Mouse (Mus musculus) forelimb bud, embryonic 11.5 days (tissue): ENCODE data around the gene Ptpro.
A peak's percentile ranks its signal among the peaks of the same experiment; 100 is the strongest.
"Not testable (repeated sequence)": the region's sequence is repeated elsewhere in the genome, so short reads cannot be mapped to it uniquely, and the experiment has no call there.

ENCODE experiments used
- DNase-seq: peaks from one replicate; pipeline ENCODE4 v3.0.0-alpha.2; 2012; ENCODE audit warnings: low read depth, low spot score

Gene Ptpro

GRCm38 (mm10) chr6:137386935-137387334, 134.8 kb downstream of the Ptpro start:
- no peak for DNase-seq

GRCm38 (mm10) chr6:137395075-137395474, 143.0 kb downstream of the Ptpro start:
- DNase-seq = no peak

- no peak for DNase-seq
Observed at GRCm38 (mm10) chr6:137396106-137396793, 144.1 kb downstream of the Ptpro start.

- DNase-seq = no peak
Observed at GRCm38 (mm10) chr6:137397358-137397757, 145.2 kb downstream of the Ptpro start.

GRCm38 (mm10) chr6:137404196-137404595, 152.1 kb downstream of the Ptpro start:
- no peak for DNase-seq

- no peak for DNase-seq
Observed at GRCm38 (mm10) chr6:137405690-137406089, 153.6 kb downstream of the Ptpro start.

GRCm38 (mm10) chr6:137410510-137410909, 158.4 kb downstream of the Ptpro start:
- no peak for DNase-seq

- DNase-seq = no peak
Observed at GRCm38 (mm10) chr6:137411901-137412378, 159.8 kb downstream of the Ptpro start.

- no peak for DNase-seq
Observed at GRCm38 (mm10) chr6:137413045-137413444, 160.9 kb downstream of the Ptpro start.

- peak; percentile 38 for DNase-seq
Observed at GRCm38 (mm10) chr6:137414531-137415405, 162.6 kb downstream of the Ptpro start.

GRCm38 (mm10) chr6:137422777-137423176, 170.7 kb downstream of the Ptpro start:
- DNase-seq = no peak

GRCm38 (mm10) chr6:137423830-137424229, 171.7 kb downstream of the Ptpro start:
- DNase-seq = no peak

- no peak for DNase-seq
Observed at GRCm38 (mm10) chr6:137425500-137426432, 173.6 kb downstream of the Ptpro start.

- peak; percentile 42 for DNase-seq
Observed at GRCm38 (mm10) chr6:137433521-137434137, 181.5 kb downstream of the Ptpro start.

GRCm38 (mm10) chr6:137437486-137437885, 185.4 kb downstream of the Ptpro start:
- no peak for DNase-seq

- no peak for DNase-seq
Observed at GRCm38 (mm10) chr6:137437902-137438580, 185.9 kb downstream of the Ptpro start.

- no peak for DNase-seq
Observed at GRCm38 (mm10) chr6:137440559-137441486, 188.7 kb downstream of the Ptpro start.

GRCm38 (mm10) chr6:137443089-137443488, 191.0 kb downstream of the Ptpro start:
- no peak for DNase-seq

- not testable (repeated sequence) for DNase-seq
Observed at GRCm38 (mm10) chr6:137446116-137446515, 194.0 kb downstream of the Ptpro start.
